Mouse (Mus musculus) heart, embryonic 16.5 days (tissue): ENCODE results near the gene Ghdc. TPM values are rescaled to one million over a fixed set of nuclear protein-coding genes. Genes with fewer than 3 reads are reported as not detected.
"Not testable (repeated sequence)": the region's sequence is repeated elsewhere in the genome, so short reads cannot be mapped to it uniquely, and the experiment has no call there.

Experiments used
- ATAC-seq: fragments of 200-750 bp; cut with Nextera tagmentation; replicated peaks from 2 replicates; pipeline ENCODE4 v1.8.0; 2017; ENCODE audit warnings: moderate number of reproducible peaks; ENCODE audit not compliant: insufficient read depth, low FRiP score; ENCODE audit errors: extremely low read depth
- H3K27ac ChIP-seq: fragments of 300-500 bp; sonication (generic); 2 replicates; pipeline ENCODE4 v1.5.1; 2014; ENCODE audit warnings: mild to moderate bottlenecking, low read length, control low read depth, moderate library complexity
- H3K27me3 ChIP-seq: fragments of 300-500 bp; sonication (generic); 2 replicates; pipeline ENCODE4 v1.6.1; 2014; ENCODE audit warnings: low read length, mixed read lengths; ENCODE audit not compliant: control insufficient read depth, insufficient read depth
- H3K36me3 ChIP-seq: fragments of 300-500 bp; sonication (generic); 2 replicates; pipeline ENCODE4 v1.6.1; 2014; ENCODE audit not compliant: control insufficient read depth, insufficient read depth
- H3K4me1 ChIP-seq: fragments of 300-500 bp; sonication (generic); 2 replicates; pipeline ENCODE4 v1.6.1; 2014; ENCODE audit warnings: low read length, mixed read lengths; ENCODE audit not compliant: control insufficient read depth, insufficient read depth
- H3K4me2 ChIP-seq: fragments of 300-500 bp; sonication (generic); 2 replicates; pipeline ENCODE4 v1.6.1; 2014; ENCODE audit warnings: low read depth, mild to moderate bottlenecking, control low read depth, low read length
- H3K4me3 ChIP-seq: fragments of 300-500 bp; sonication (generic); 2 replicates; pipeline ENCODE4 v1.5.1; 2014; ENCODE audit warnings: mild to moderate bottlenecking, control low read depth, low read length
- H3K9ac ChIP-seq: fragments of 300-500 bp; sonication (generic); 2 replicates; pipeline ENCODE4 v1.6.1; 2014; ENCODE audit warnings: low read length, control low read depth
- H3K9me3 ChIP-seq: fragments of 300-500 bp; sonication (generic); replicated peaks from 2 replicates; pipeline ENCODE4 v1.6.1; 2016; ENCODE audit warnings: low read length; ENCODE audit not compliant: control insufficient read depth
- WGBS: fragments of 180-500 bp; shearing (Covaris S2); extraction: QIAGEN DNeasy Blood & Tissue Kit; methylation state at CpG from one replicate; pipeline ENCODE4 v1.1.7; 2014; 5-methylcytosine and 5-hydroxymethylcytosine counted together
- polyA plus RNA-seq: library from polyadenylated mRNA; unstranded; fragments of >200 nt; fragmentation: Nextera tagmentation; extraction: Ambion mirVana; gene quantifications from 2 replicates; pipeline ENCODE4 v1.2.1, GENCODE M21; 2015

The Ghdc gene
- polyA plus RNA-seq, 1 experiment from 2014 or later: 7.1 TPM

- peak; percentile 70; the same call in 1 of the 2 replicates for ATAC-seq
- H3K4me1 ChIP-seq, H3K27me3 ChIP-seq, H3K4me3 ChIP-seq, H3K4me2 ChIP-seq, H3K9ac ChIP-seq, H3K9me3 ChIP-seq: not testable (repeated sequence)
- 64% methylated on average over 9 of the region's 9 CpGs for WGBS
- peaks cover 34% of the 10 kb centered on the region for H3K36me3 ChIP-seq
- H3K27ac ChIP-seq: peak overlapping the region; percentile 65
These were observed 19.9 kb upstream of the Ghdc start for GRCm38 (mm10) chr11:100790644-100791043.

DNA sequence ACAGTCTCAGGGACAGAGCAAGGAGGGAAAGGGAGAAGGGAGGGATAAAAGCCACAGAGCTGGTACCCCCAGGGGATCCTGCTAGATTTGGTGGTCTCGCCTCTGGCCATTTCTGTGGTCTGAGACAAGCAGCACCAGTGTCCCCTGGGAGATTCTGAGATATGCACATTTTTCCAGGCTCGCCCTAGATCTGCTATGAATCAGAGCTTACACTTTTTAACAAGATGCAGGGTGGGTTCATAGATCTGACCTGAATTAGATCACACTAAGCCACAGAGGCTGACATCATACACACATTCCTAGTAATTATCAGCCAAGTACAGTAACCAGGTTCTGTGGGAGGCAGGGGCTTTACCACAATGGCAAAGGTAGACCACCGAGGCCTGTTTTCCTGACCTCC lies 18.9 kb upstream of the Ghdc start:
- no peaks in the 10 kb centered on the region for H3K9me3 ChIP-seq
- H3K36me3 ChIP-seq: peaks cover 40% of the 10 kb centered on the region
- no peak for ATAC-seq

GRCm38 (mm10) chr11:100785774-100786173 lies 15.0 kb upstream of the Ghdc start:
- Histone ChIP-seq H3K4me2 (no peak overlapping the region), H3K27ac (no peak overlapping the region), H3K36me3 (peaks cover 65% of the 10 kb centered on the region), H3K9ac (no peak overlapping the region), H3K27me3 (no peaks in the 10 kb centered on the region), H3K9me3 (no peaks in the 10 kb centered on the region), H3K4me3 (no peak overlapping the region), H3K4me1 (peaks cover under 1% of the 10 kb centered on the region; the same call in 1 of the 2 replicates)
- WGBS: 91% methylated on average over 2 of the region's 2 CpGs
- no peak for ATAC-seq

More for the DNA sequence above, 18.9 kb upstream of the Ghdc start:
- no peaks in the 10 kb centered on the region for H3K27me3 ChIP-seq
- WGBS: 85% methylated on average over 3 of the region's 3 CpGs
- H3K4me1 ChIP-seq: peaks cover 6% of the 10 kb centered on the region
- no peak overlapping the region for H3K9ac ChIP-seq
- no peak overlapping the region for H3K4me2 ChIP-seq
- no peak overlapping the region for H3K4me3 ChIP-seq
- no peak overlapping the region for H3K27ac ChIP-seq

DNA sequence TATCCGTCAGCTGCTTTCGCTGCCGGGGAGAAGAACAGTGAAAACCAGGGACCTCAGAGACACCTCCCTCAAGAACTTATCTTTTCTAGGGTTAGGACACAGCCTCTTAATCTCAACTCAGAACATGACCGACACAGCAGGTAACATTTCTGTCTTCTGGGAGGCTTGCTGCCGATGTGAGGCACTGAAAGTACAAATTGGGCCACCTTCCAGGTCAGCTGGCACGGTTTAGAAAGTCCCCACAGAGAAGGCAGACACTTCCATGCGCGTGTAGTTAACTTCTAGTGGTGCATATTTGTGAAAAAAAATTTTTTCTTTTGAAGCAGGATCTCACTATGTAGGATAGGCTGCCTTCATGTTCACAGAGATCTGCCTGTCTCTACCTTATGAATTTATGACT lies 13.5 kb upstream of the Ghdc start:
- Histone ChIP-seq H3K27ac (no peak overlapping the region), H3K9me3 (no peaks in the 10 kb centered on the region), H3K27me3 (no peaks in the 10 kb centered on the region), H3K36me3 (peaks cover 66% of the 10 kb centered on the region), H3K9ac (no peak overlapping the region), H3K4me2 (no peak overlapping the region), H3K4me1 (no peaks in the 10 kb centered on the region), H3K4me3 (no peak overlapping the region)
- 77% methylated on average over 8 of the region's 8 CpGs for WGBS
- no peak for ATAC-seq

DNA sequence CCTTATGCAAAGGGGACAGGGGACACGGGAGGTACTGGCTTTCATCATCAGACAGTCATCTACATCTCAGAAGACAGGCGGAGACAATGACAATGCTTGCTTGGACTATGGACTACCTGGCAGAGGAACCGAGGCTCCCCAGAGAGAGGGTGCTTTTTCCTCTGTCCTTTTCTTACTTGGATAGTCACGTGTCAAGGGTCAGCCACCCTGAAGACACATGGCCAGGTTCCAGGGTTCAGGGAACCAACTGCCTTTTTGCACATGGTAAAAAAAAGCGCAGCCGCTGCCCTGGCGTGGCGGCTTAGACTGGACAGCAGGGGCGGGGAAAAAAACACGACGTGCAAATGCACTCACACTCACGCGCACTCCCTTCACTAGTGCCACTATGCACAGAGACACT lies 11.8 kb upstream of the Ghdc start:
- 0 out of 2 replicates have a peak overlapping the region, but pooled peaks have one; percentile 29 for H3K27ac ChIP-seq
- no peak for ATAC-seq
- H3K4me2 ChIP-seq: no peak overlapping the region
- 80% methylated on average over 13 of the region's 13 CpGs for WGBS
- H3K36me3 ChIP-seq: peaks cover 57% of the 10 kb centered on the region
- no peaks in the 10 kb centered on the region for H3K4me1 ChIP-seq
- no peak overlapping the region for H3K4me3 ChIP-seq
- no peaks in the 10 kb centered on the region for H3K27me3 ChIP-seq
- H3K9me3 ChIP-seq: no peaks in the 10 kb centered on the region
- H3K9ac ChIP-seq: no peak overlapping the region

DNA sequence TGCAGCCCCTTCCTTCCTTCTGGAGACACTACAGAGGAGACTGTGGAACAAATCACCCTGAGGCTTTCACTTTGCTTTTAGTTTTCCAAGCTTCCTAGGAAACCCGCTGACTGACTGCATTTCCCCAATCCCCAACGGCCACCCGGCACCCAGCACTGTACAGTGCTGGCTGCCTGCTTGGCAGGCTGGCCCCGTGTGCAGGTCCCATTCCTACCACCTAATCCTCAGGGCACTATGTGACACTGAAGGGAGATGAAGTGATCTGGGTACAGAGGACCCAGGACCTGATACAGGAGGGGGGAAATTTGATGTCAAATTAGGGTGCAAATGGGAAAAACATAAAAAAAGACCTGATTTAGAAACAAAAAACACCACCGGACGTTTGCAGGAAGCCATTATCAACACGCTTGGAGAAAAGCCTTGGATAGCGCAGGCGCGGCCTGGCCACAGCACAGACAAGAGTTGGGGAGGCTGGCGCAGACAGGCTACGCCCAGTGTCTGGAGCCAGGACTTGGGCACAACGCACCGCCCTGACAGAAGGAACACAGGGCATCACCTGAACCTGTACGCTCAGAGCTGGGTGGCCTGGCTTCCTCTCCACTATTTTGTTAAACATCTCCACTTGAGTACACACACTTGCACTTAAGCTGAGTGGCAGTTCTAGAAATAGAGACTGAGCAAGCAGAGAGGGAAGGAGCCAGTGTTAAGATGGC lies 11.2 kb upstream of the Ghdc start:
- 72% methylated on average over 15 of the region's 15 CpGs for WGBS
- Histone ChIP-seq H3K4me3 (no peak overlapping the region), H3K4me2 (no peak overlapping the region), H3K9me3 (no peaks in the 10 kb centered on the region), H3K27ac (no peak overlapping the region), H3K9ac (no peak overlapping the region), H3K4me1 (no peaks in the 10 kb centered on the region), H3K27me3 (no peaks in the 10 kb centered on the region), H3K36me3 (peaks cover 52% of the 10 kb centered on the region)
- 0 out of 2 replicates have a peak, but pooled peaks have one; percentile 37 for ATAC-seq

DNA sequence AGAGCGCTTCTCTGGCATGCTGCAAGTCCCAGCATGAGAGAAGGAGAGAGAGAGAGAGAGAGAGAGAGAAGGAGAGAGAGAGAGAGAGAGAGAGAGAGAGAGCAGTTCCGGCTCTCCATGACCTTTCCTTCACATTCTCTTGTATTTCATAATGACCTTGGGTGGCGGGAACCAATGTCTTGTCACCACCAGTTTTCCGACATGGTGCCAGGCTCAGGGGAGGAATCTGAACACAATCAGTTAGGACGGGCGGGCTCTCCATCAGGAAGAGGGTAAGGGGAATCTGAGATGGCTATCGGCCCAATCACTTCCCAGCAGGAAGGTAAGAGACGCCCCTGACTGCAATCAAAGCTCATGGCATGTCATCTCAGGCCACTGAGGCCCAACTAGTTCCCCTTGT lies 9.5 kb upstream of the Ghdc start:
- WGBS: 62% methylated on average over 8 of the region's 8 CpGs
- Histone ChIP-seq H3K4me3 (no peak overlapping the region), H3K27me3 (no peaks in the 10 kb centered on the region), H3K4me2 (no peak overlapping the region), H3K4me1 (no peaks in the 10 kb centered on the region), H3K27ac (no peak overlapping the region), H3K9ac (no peak overlapping the region), H3K9me3 (no peaks in the 10 kb centered on the region), H3K36me3 (peaks cover 39% of the 10 kb centered on the region)
- ATAC-seq: no peak

- H3K4me1 ChIP-seq: no peaks in the 10 kb centered on the region
- H3K36me3 ChIP-seq: peaks cover 27% of the 10 kb centered on the region
- H3K4me2 ChIP-seq: no peak overlapping the region
- H3K4me3 ChIP-seq: no peak overlapping the region
- H3K27ac ChIP-seq: no peak overlapping the region
- H3K27me3 ChIP-seq: no peaks in the 10 kb centered on the region
- WGBS: 57% methylated on average over 3 of the region's 3 CpGs
- no peak overlapping the region for H3K9ac ChIP-seq
- H3K9me3 ChIP-seq: no peaks in the 10 kb centered on the region
- ATAC-seq: no peak
These were observed 7.3 kb upstream of the Ghdc start for GRCm38 (mm10) chr11:100778069-100778468.

- no peak overlapping the region for H3K9ac ChIP-seq
- ATAC-seq: no peak
- H3K27me3 ChIP-seq: no peaks in the 10 kb centered on the region
- H3K27ac ChIP-seq: no peak overlapping the region
- no peaks in the 10 kb centered on the region for H3K9me3 ChIP-seq
- H3K4me1 ChIP-seq: peaks cover 4% of the 10 kb centered on the region; the same call in 1 of the 2 replicates
- H3K36me3 ChIP-seq: peaks cover 11% of the 10 kb centered on the region
- no peak overlapping the region for H3K4me3 ChIP-seq
- 78% methylated on average over 10 of the region's 10 CpGs for WGBS
- H3K4me2 ChIP-seq: no peak overlapping the region
These were observed 5.2 kb upstream of the Ghdc start for GRCm38 (mm10) chr11:100775921-100776320.
